Mouse (Mus musculus): Measurements from ENCODE around the gene Gm42417. TPM values are rescaled to one million over a fixed set of nuclear protein-coding genes. Genes with fewer than 3 reads are reported as not detected.

The Gm42417 gene
- 0.45 TPM in 1 of 2 replicates, not detected in the other for polyA plus RNA-seq (2015; fragmentation: Nextera tagmentation; extraction: Ambion mirVana)

DNA sequence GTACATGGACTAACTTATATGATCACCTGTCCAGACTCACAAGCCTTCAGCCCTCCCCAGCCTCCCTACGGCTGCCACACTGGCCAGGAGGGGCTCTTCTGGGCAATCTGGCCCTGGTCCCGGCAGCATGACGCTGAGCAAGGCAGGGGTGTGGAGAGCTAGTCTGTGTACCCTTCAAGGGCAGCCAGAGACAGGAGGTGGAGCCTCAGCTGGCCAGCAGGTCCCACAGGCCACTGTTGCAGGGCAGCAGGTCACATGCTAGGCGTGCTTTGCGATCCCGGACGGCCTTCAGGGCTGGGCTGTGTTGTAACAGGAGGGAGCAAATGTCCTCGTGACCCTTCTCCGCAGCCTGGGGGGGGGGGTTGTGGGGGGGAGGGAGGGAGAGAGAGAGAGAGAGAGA lies at the start of gene Gm42417:
Gm42417 (minus strand) TSS at position 244 of the 400 bp plus-strand sequence.
- Histone ChIP-seq H3K4me2 (ENCODE audit: low read depth, low read length) (no peak within 1 kb of the TSS), H3K27ac (ENCODE audit: low read depth) (peak within 1 kb of the TSS; percentile 70), H3K36me3 (replicated peaks; ENCODE audit: insufficient read depth, low read length) (peaks cover 12% of the 10 kb centered on the region; the same call in 1 of the 2 replicates), H3K4me3 (ENCODE audit: low read depth, low read length) (no peak within 1 kb of the TSS), H3K9ac (replicated peaks) (no peak within 1 kb of the TSS), H3K9me3 (ENCODE audit: low read length) (no peaks in the 10 kb centered on the region), H3K27me3 (ENCODE audit: insufficient read depth, low read length) (no peaks in the 10 kb centered on the region), H3K4me1 (ENCODE audit: insufficient read depth) (peaks cover 19% of the 10 kb centered on the region; the same call in 1 of the 2 replicates)
- 44% methylated on average over 7 of the region's 9 CpGs for WGBS (ENCODE audit: insufficient replicate concordance)
- ATAC-seq: peak; percentile 97
- 0 out of 2 replicates have a peak, but pooled peaks have one; percentile 1 for TF ChIP-seq CTCF (IDR thresholded peaks at IDR 0.05; ENCODE audit: low read depth)
- 0 out of 2 replicates have a peak, but pooled peaks have one; percentile 21 for TF ChIP-seq EP300 (IDR thresholded peaks at IDR 0.05; ENCODE audit: low read depth)
- DNase-seq: peak; percentile 76

- Histone ChIP-seq H3K4me2 (ENCODE audit: low read depth, low read length) (no peak overlapping the region), H3K9me3 (ENCODE audit: low read length) (no peaks in the 10 kb centered on the region), H3K9ac (replicated peaks) (no peak overlapping the region), H3K36me3 (replicated peaks; ENCODE audit: insufficient read depth, low read length) (no peaks in the 10 kb centered on the region), H3K27ac (ENCODE audit: low read depth) (no peak overlapping the region), H3K27me3 (ENCODE audit: insufficient read depth, low read length) (no peaks in the 10 kb centered on the region), H3K4me1 (ENCODE audit: insufficient read depth) (peaks cover 4% of the 10 kb centered on the region; the same call in 1 of the 2 replicates), H3K4me3 (ENCODE audit: low read depth, low read length) (no peak overlapping the region)
- ATAC-seq (no peak), DNase-seq (no peak)
- 88% methylated on average over 6 of the region's 6 CpGs for WGBS (ENCODE audit: insufficient replicate concordance)
- TF ChIP-seq EP300 (IDR thresholded peaks at IDR 0.05; ENCODE audit: low read depth): no peak
- no peak for TF ChIP-seq CTCF (IDR thresholded peaks at IDR 0.05; ENCODE audit: low read depth)
These were observed 48.6 kb upstream of the Gm42417 start for GRCm38 (mm10) chr1:36587860-36588259.

GRCm38 (mm10) chr1:36586288-36586687 lies 47.1 kb upstream of the Gm42417 start:
- no peaks in the 10 kb centered on the region for H3K27me3 ChIP-seq (ENCODE audit: insufficient read depth, low read length)
- H3K36me3 ChIP-seq (replicated peaks; ENCODE audit: insufficient read depth, low read length): no peaks in the 10 kb centered on the region
- WGBS (ENCODE audit: insufficient replicate concordance): 71% methylated on average over 4 of the region's 4 CpGs
- no peaks in the 10 kb centered on the region for H3K9me3 ChIP-seq (ENCODE audit: low read length)
- TF ChIP-seq EP300 (IDR thresholded peaks at IDR 0.05; ENCODE audit: low read depth): no peak
- no peak for TF ChIP-seq CTCF (IDR thresholded peaks at IDR 0.05; ENCODE audit: low read depth)
- H3K4me1 ChIP-seq (ENCODE audit: insufficient read depth): peaks cover 4% of the 10 kb centered on the region; the same call in 1 of the 2 replicates
- no peak overlapping the region for H3K27ac ChIP-seq (ENCODE audit: low read depth)
- H3K9ac ChIP-seq (replicated peaks): no peak overlapping the region
- DNase-seq (no peak), ATAC-seq (no peak)
- no peak overlapping the region for H3K4me2 ChIP-seq (ENCODE audit: low read depth, low read length)
- H3K4me3 ChIP-seq (ENCODE audit: low read depth, low read length): no peak overlapping the region

GRCm38 (mm10) chr1:36583408-36584116 lies 44.3 kb upstream of the Gm42417 start:
- ATAC-seq (no peak), DNase-seq (no peak)
- TF ChIP-seq EP300 (IDR thresholded peaks at IDR 0.05; ENCODE audit: low read depth) (no peak), CTCF (IDR thresholded peaks at IDR 0.05; ENCODE audit: low read depth) (no peak)
- Histone ChIP-seq H3K36me3 (replicated peaks; ENCODE audit: insufficient read depth, low read length) (no peaks in the 10 kb centered on the region), H3K4me3 (ENCODE audit: low read depth, low read length) (no peak overlapping the region), H3K4me1 (ENCODE audit: insufficient read depth) (peaks cover 13% of the 10 kb centered on the region), H3K9ac (replicated peaks) (no peak overlapping the region), H3K4me2 (ENCODE audit: low read depth, low read length) (no peak overlapping the region), H3K27me3 (ENCODE audit: insufficient read depth, low read length) (no peaks in the 10 kb centered on the region), H3K9me3 (ENCODE audit: low read length) (no peaks in the 10 kb centered on the region), H3K27ac (ENCODE audit: low read depth) (no peak overlapping the region)
- 73% methylated on average over 8 of the region's 8 CpGs for WGBS (ENCODE audit: insufficient replicate concordance)

GRCm38 (mm10) chr1:36582211-36582610 lies 43.0 kb upstream of the Gm42417 start:
- DNase-seq (no peak), ATAC-seq (no peak)
- Histone ChIP-seq H3K4me1 (ENCODE audit: insufficient read depth) (peaks cover 13% of the 10 kb centered on the region), H3K9me3 (ENCODE audit: low read length) (no peaks in the 10 kb centered on the region), H3K4me2 (ENCODE audit: low read depth, low read length) (no peak overlapping the region), H3K27me3 (ENCODE audit: insufficient read depth, low read length) (0 out of 2 replicates have a peak, but pooled peaks cover 2% of the 10 kb centered on the region), H3K36me3 (replicated peaks; ENCODE audit: insufficient read depth, low read length) (no peaks in the 10 kb centered on the region), H3K27ac (ENCODE audit: low read depth) (no peak overlapping the region), H3K9ac (replicated peaks) (no peak overlapping the region), H3K4me3 (ENCODE audit: low read depth, low read length) (no peak overlapping the region)
- 56% methylated on average over 8 of the region's 8 CpGs for WGBS (ENCODE audit: insufficient replicate concordance)
- no peak for TF ChIP-seq EP300 (IDR thresholded peaks at IDR 0.05; ENCODE audit: low read depth)
- no peak for TF ChIP-seq CTCF (IDR thresholded peaks at IDR 0.05; ENCODE audit: low read depth)

DNA sequence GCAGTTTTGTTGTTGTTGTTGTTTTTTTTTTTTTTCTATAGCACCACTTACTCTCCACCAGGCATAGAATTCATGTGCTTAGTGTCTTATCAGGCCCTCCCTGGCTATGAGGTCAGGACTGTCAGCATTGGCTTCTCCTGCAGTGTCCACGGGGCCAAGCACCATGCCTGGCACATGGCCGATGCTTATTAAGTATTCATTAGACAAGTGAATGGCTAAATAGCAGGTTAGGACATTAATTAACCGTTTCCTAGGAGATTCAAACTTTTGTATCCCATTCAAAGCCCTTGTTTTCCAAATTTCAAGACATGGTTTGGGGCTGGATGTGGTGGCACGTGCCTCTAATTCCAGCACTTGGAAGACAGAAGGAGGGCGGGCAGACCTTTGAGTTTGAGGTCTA lies 42.0 kb upstream of the Gm42417 start:
- Histone ChIP-seq H3K4me3 (ENCODE audit: low read depth, low read length) (no peak overlapping the region), H3K4me2 (ENCODE audit: low read depth, low read length) (no peak overlapping the region), H3K4me1 (ENCODE audit: insufficient read depth) (peaks cover 15% of the 10 kb centered on the region), H3K9ac (replicated peaks) (no peak overlapping the region), H3K9me3 (ENCODE audit: low read length) (no peaks in the 10 kb centered on the region), H3K27ac (ENCODE audit: low read depth) (peak overlapping the region; percentile 57; the same call in 1 of the 2 replicates), H3K36me3 (replicated peaks; ENCODE audit: insufficient read depth, low read length) (no peaks in the 10 kb centered on the region), H3K27me3 (ENCODE audit: insufficient read depth, low read length) (0 out of 2 replicates have a peak, but pooled peaks cover 2% of the 10 kb centered on the region)
- ATAC-seq (no peak), DNase-seq (no peak)
- TF ChIP-seq CTCF (IDR thresholded peaks at IDR 0.05; ENCODE audit: low read depth): no peak
- no peak for TF ChIP-seq EP300 (IDR thresholded peaks at IDR 0.05; ENCODE audit: low read depth)
- 71% methylated on average over 5 of the region's 5 CpGs for WGBS (ENCODE audit: insufficient replicate concordance)
